Mouse (Mus musculus) right cerebral cortex, postnatal 14 days (tissue): ENCODE results near the gene Ddit4.

Source experiments
- DNase-seq: peaks from one replicate; pipeline ENCODE4 v3.0.0; 2022

Gene Ddit4

DNA sequence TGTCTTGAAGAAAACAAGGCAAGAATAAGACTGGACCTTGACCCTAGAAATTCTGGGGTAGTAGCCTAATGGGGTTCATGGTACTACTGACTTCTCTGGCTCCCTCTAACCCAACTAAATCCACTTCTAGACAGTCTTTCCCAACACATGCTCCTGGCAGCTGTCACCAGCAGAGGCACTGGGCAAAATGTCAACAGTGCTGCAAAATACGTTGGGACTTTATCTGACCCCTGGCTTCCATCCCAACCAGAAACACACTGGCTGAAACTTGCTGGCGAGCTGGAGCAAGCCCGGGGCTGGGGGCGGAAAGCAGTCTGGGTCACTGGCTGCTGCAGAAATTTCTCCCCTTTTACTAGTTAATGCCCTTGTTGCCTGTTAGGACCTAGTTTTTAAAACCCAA, 35.5 kb downstream of the Ddit4 start:
- DNase-seq: no peak

DNA sequence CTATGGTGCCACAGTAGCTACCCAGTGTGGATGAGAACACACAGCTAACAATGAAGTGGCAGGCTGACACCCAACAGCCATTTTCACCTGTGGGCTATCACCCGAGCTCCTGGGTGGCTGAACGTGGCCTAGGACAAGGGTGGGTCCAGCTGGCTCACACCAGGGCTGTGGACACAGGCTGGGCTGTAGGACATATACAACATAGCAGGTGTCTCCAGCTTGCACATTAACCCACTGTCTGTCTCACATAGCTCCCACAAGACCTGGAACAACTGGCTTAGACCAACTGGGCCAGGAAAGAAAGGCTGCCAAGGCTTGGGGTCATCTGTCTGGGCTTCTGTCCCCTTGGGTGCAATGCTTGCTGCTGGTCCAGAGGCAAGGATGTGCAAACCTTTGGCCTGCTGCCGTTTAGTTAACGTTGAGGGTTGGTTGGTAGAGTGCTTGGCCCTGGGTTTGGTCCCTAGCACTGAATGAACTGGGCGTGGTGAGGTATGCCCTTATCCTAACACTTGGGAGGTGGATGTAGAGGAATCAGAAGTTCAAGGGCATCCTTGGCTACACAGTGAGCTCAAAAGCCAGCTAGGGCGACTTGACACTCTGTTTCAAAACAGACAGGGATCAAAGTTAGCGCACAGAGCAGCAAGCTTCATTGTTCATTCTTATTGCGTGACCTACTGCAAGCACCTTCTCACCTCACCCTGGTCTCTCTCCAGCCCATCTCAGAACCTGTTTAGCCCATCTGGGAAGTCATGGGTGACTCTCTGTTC, 36.3 kb downstream of the Ddit4 start:
- no peak for DNase-seq

GRCm38 (mm10) chr10:59911561-59912198, 40.0 kb downstream of the Ddit4 start:
- no peak for DNase-seq

- DNase-seq: no peak
Measured at GRCm38 (mm10) chr10:59911091-59911490, 40.5 kb downstream of the Ddit4 start.

DNA sequence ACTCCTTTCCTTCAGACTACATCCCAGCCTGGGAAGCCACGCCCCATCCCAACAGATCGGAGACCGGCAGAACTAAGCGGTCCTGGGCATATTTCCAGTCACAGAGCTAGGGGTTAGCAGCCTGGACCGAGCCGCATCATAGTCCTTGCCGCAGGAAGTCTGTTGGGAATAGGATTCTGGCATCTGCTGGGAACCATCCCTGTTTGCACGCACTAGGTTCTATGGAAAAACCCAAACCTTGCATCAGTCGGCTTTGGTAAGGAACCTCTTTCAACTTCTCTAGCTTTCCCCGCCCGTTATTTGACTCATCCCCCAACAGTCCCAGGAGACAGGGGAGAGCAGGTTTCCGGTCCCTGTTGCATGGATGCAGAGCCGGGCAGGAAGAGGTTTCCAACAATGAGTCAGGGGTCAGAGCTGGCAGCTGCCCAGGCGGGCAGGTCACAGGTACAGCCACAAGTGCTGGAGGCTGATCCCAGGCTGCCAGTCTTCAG, 42.2 kb downstream of the Ddit4 start:
- DNase-seq: no peak

GRCm38 (mm10) chr10:59908776-59909315, 42.8 kb downstream of the Ddit4 start:
- DNase-seq: no peak

DNA sequence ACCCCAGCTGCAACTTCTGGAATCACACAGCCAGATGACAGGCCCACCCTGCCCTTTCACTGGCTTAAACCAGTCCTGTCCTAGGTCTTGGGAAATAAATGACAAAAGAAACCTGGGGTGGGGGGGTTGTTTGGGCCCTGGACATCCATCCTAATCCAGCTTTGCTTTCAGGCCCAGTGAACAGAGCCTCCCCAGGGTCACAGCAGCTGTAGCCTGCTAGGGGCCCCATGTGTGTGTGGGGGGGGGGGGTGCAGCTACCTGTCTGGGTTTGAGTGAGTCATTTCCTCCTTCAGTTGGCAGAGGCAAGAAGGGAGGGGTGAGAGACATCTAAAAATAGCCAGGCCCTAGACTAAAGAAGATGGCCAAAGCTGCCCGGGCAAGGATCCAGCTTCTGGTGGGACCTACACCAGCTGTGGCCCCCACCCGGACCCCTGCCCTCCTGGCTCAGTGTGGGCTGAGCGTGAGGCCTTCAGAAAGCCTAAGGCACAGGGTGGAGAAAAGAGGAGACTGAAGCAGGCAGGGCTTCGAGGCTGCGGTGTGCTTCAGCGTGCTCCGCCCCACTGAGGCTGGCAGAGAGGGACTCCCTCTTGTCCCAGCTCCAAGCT, 43.8 kb downstream of the Ddit4 start:
- no peak for DNase-seq

DNA sequence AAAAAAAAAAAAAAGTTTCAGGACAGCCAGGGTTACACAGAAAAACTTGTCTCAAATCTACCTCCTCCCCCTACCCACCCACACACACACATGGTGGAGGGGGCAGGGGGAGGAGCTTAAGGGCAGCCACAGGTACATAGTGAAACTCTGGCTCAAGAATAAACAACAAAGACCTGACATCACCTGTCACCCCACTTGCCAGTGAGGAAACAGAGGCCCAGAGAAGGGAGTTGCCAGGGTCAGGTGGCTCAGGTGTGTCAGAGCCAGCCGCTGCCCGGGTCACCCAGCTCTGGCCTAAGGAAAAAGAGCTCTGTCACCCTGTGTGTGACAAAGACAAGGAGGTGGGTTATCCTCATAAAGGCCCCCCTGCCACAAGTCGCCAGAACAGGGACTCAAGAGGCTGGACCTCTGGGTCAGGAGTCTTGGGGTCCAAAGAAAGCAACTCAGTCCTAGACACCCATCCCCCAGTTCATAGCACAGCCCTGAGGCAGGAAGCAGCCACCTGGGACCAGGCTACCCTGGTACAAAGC, 44.5 kb downstream of the Ddit4 start:
- DNase-seq: no peak

GRCm38 (mm10) chr10:59903170-59903569, 48.5 kb downstream of the Ddit4 start:
- DNase-seq: no peak

DNA sequence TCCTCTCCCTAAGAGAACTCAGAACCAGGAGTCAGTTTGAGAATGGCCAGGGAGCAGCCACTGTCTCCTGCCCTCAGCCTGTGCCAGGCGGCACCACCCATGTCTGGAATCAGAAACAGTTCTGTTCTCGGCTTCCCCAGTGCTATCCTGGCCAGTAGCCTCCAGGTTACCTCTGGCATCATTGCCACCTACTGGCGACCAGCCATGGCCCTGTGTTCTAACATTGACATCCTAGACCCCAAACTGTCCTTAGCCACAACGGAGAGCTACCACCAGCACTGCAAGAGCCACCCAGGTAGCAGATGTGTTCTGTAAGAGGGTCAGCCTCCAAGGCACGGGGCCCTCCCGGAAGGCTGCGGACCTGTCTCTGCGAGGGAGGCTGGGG, 49.0 kb downstream of the Ddit4 start:
- DNase-seq: no peak

GRCm38 (mm10) chr10:59901986-59902605, 49.5 kb downstream of the Ddit4 start:
- DNase-seq: no peak

DNA sequence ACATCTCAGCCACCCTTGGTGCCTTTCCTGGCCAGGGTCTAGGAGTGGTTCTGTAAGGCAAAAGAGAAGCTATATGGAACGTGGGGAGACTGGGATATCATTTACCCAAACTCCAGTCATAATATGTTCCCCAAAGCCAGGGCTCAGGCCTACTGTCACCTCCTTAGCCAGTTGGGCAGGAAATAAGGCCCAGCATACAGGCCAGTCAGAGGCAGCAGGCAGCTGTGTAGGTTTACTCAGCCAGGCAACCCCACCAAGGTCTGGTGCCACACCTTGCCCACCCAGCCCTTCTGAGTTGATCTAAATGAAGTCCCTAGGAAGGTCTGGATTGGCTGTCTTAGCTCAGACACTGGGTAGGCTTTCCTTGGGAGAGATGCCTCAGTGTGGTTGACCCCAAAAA, 50.2 kb downstream of the Ddit4 start:
- DNase-seq: no peak

DNA sequence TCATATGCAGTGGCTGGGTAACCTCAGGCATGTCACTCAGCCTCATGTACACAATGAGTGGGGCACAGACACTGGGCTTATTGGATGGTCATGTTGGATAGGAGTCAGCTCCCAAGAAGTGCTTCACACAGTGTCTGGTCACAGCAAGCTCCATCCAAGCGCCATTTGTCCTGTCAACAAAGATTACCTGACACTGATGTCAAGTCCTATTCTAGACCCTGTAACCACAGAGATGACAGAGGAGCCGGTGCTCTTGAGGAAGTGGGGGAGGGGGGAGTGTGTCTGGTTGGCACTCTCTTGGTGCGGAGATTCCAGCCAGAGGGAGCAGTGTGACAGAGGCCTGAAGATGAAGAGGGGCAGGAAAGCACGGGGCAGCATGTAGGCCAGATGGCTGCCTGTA, 50.7 kb downstream of the Ddit4 start:
- DNase-seq: no peak

- no peak for DNase-seq
Measured at GRCm38 (mm10) chr10:59900174-59900435, 51.5 kb downstream of the Ddit4 start.
